Mouse (Mus musculus) neutrophil, adult 83 days (primary cell): ENCODE results near the gene Cd200r3. TPM values are rescaled to one million over a fixed set of nuclear protein-coding genes. Genes with fewer than 3 reads are reported as not detected.

ENCODE experiments used
- total RNA-seq, 2 experiments: library from RNA; stranded (reverse); gene quantifications; one replicate each; pipeline ENCODE4 v1.2.4; 2023

Cd200r3 gene
- total RNA-seq = 1 to 10 TPM; 4.6 to 4.7 TPM

DNA sequence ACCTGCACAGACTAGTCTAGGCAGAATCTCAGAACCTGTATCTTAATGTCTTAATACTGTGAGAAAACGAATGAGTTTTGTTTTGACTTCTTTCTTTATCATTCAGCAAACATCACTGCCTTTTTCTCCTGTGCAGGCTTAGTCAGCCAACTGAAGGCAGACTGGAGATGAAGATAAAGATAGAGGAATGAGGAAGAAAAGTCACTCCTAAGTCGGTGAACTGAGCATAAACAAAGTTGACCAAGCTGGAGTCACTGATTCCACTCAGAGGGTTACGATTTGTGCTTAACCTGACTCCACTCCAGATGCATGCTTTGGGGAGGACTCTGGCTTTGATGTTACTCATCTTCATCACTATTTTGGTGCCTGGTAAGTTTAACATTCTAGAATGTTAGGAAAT lies at the start of gene Cd200r3:
Gene Cd200r3, plus strand, starts transcription at position 211 of the 400 bp plus-strand sequence.

Other genes with a start within 250 kb of the Cd200r3 start
- gene Nepro, start 219.4 kb upstream of the Cd200r3 start, total RNA-seq = 1 to 10 TPM; 7.0 to 8.5 TPM
- gene Gtpbp8, start 197.3 kb upstream of the Cd200r3 start, total RNA-seq = 10 to 100 TPM in 1 of 2 experiments, 1 to 10 TPM in 1; 9.8 to 12.8 TPM
- gene Cd200r1, start 177.9 kb upstream of the Cd200r3 start, total RNA-seq = 10 to 100 TPM; 13.3 to 14.0 TPM
- 1 to 10 TPM; 1.0 to 1.2 TPM for gene Cd200r4, start 131.9 kb upstream of the Cd200r3 start, total RNA-seq
- under 1 TPM in 1 of 2 experiments, not detected in 1; 0.20 TPM for gene Cd200r2, start 76.6 kb upstream of the Cd200r3 start, total RNA-seq
- 1 to 10 TPM; 1.8 to 2.9 TPM for gene Ccdc80, start 149.7 kb downstream of the Cd200r3 start, total RNA-seq
- gene Slc35a5, start 215.0 kb downstream of the Cd200r3 start, total RNA-seq = 10 to 100 TPM; 66.0 to 67.4 TPM
- gene Atg3, start 215.1 kb downstream of the Cd200r3 start, total RNA-seq = 10 to 100 TPM; 83.7 to 97.9 TPM